Mouse (Mus musculus): Measurements from ENCODE around the gene Olfr911-ps1.

The Olfr911-ps1 gene

GRCm38 (mm10) chr9:38521280-38521679 is at the start of gene Olfr911-ps1:
Gene Olfr911-ps1 (plus strand): TSS chr9:38521580.
- DNase-seq (ENCODE audit: extremely low spot score, low spot score) = no peak

- DNase-seq (ENCODE audit: extremely low spot score, low spot score) = no peak
Observed at GRCm38 (mm10) chr9:38486785-38487184, 34.6 kb upstream of the Olfr911-ps1 start, which contains the start of gene Olfr906. Gene Olfr906 (plus strand): TSS chr9:38487085.

- no peak for DNase-seq (ENCODE audit: extremely low spot score, low spot score)
Observed at GRCm38 (mm10) chr9:38495501-38495900, 25.9 kb upstream of the Olfr911-ps1 start, which contains the start of gene Olfr907. Gene Olfr907 (plus strand): TSS chr9:38495801.

- no peak for DNase-seq (ENCODE audit: extremely low spot score, low spot score)
Observed at GRCm38 (mm10) chr9:38512353-38512752, 9.0 kb upstream of the Olfr911-ps1 start.

- no peak for DNase-seq (ENCODE audit: extremely low spot score, low spot score)
Observed at GRCm38 (mm10) chr9:38537549-38537948, 16.2 kb downstream of the Olfr911-ps1 start, which contains the start of gene Olfr910. Gene Olfr910 (plus strand): TSS chr9:38537849.
